Mouse (Mus musculus): Measurements from ENCODE around the gene Fam98c. TPM values are rescaled to one million over a fixed set of nuclear protein-coding genes. Genes with fewer than 3 reads are reported as not detected.

Gene Fam98c
- polyA plus RNA-seq (2014; fragmentation: Illumina TruSeq; extraction: RNeasy Lipid Tissue Mini Kit (QIAGEN cat#74804)): 0.71 TPM

GRCm38 (mm10) chr7:29155838-29156782 is at the start of gene Fam98c:
Fam98c (minus strand) TSS chr7:29156234.

GRCm38 (mm10) chr7:29180077-29180853 is 24.2 kb upstream of the Fam98c start, which contains the start of gene Psmd8:
Psmd8 (minus strand) TSS chr7:29180701.

GRCm38 (mm10) chr7:29170066-29170754 is 14.2 kb upstream of the Fam98c start, which contains the start of the genes Ggn and Spred3:
Ggn (plus strand) TSS chr7:29170210.
Spred3 (minus strand) TSS chr7:29170411.

GRCm38 (mm10) chr7:29134693-29135386 is 21.2 kb downstream of the Fam98c start, which contains the start of gene Rasgrp4:
Rasgrp4 (plus strand) TSS chr7:29134851.

GRCm38 (mm10) chr7:29124970-29125369 is 31.1 kb downstream of the Fam98c start, which contains the start of gene Ryr1:
Ryr1 (minus strand) TSS chr7:29125179.

Other genes with a start within 250 kb of the Fam98c start
- 33.7 TPM for gene Actn4, start 193.9 kb downstream of the Fam98c start, polyA plus RNA-seq (2014; fragmentation: Illumina TruSeq; extraction: RNeasy Lipid Tissue Mini Kit (QIAGEN cat#74804))
- 2.1 TPM for gene Eif3k, start 174.4 kb downstream of the Fam98c start, polyA plus RNA-seq (2014; fragmentation: Illumina TruSeq; extraction: RNeasy Lipid Tissue Mini Kit (QIAGEN cat#74804))
- not detected for gene Map4k1, start 174.2 kb downstream of the Fam98c start, polyA plus RNA-seq (2014; fragmentation: Illumina TruSeq; extraction: RNeasy Lipid Tissue Mini Kit (QIAGEN cat#74804))
- not detected for gene Ryr1, start 31.1 kb downstream of the Fam98c start, polyA plus RNA-seq (2014; fragmentation: Illumina TruSeq; extraction: RNeasy Lipid Tissue Mini Kit (QIAGEN cat#74804))
- 0.74 TPM for gene Rasgrp4, start 21.4 kb downstream of the Fam98c start, polyA plus RNA-seq (2014; fragmentation: Illumina TruSeq; extraction: RNeasy Lipid Tissue Mini Kit (QIAGEN cat#74804))
- not detected for gene Ggn, start 14.0 kb upstream of the Fam98c start, polyA plus RNA-seq (2014; fragmentation: Illumina TruSeq; extraction: RNeasy Lipid Tissue Mini Kit (QIAGEN cat#74804))
- gene Spred3, start 14.2 kb upstream of the Fam98c start, polyA plus RNA-seq (2014; fragmentation: Illumina TruSeq; extraction: RNeasy Lipid Tissue Mini Kit (QIAGEN cat#74804)): 2.3 TPM
- gene Psmd8, start 24.5 kb upstream of the Fam98c start, polyA plus RNA-seq (2014; fragmentation: Illumina TruSeq; extraction: RNeasy Lipid Tissue Mini Kit (QIAGEN cat#74804)): 58.9 TPM
- 0.40 TPM for gene Catsperg1, start 57.8 kb upstream of the Fam98c start, polyA plus RNA-seq (2014; fragmentation: Illumina TruSeq; extraction: RNeasy Lipid Tissue Mini Kit (QIAGEN cat#74804))
- 2.7 TPM for gene Kcnk6, start 76.3 kb upstream of the Fam98c start, polyA plus RNA-seq (2014; fragmentation: Illumina TruSeq; extraction: RNeasy Lipid Tissue Mini Kit (QIAGEN cat#74804))
- not detected for gene Yif1b, start 82.1 kb upstream of the Fam98c start, polyA plus RNA-seq (2014; fragmentation: Illumina TruSeq; extraction: RNeasy Lipid Tissue Mini Kit (QIAGEN cat#74804))
- gene 2200002D01Rik, start 92.2 kb upstream of the Fam98c start, polyA plus RNA-seq (2014; fragmentation: Illumina TruSeq; extraction: RNeasy Lipid Tissue Mini Kit (QIAGEN cat#74804)): not detected
- 10.6 TPM for gene Spint2, start 125.7 kb upstream of the Fam98c start, polyA plus RNA-seq (2014; fragmentation: Illumina TruSeq; extraction: RNeasy Lipid Tissue Mini Kit (QIAGEN cat#74804))
- not detected for gene Ppp1r14a, start 133.1 kb upstream of the Fam98c start, polyA plus RNA-seq (2014; fragmentation: Illumina TruSeq; extraction: RNeasy Lipid Tissue Mini Kit (QIAGEN cat#74804))
- 0.29 TPM for gene Dpf1, start 147.7 kb upstream of the Fam98c start, polyA plus RNA-seq (2014; fragmentation: Illumina TruSeq; extraction: RNeasy Lipid Tissue Mini Kit (QIAGEN cat#74804))

Data from ovary, adult 10 weeks (tissue).